Mouse (Mus musculus) lung, postnatal 0 days (tissue): ENCODE measurements around the gene Slc25a25.

Experiments
- CTCF ChIP-seq: IDR thresholded peaks from 2 replicates; pipeline ENCODE4 v1.5.1; 2016; ENCODE audit warnings: antibody characterized with exemption, mild to moderate bottlenecking
- EP300 ChIP-seq: IDR thresholded peaks from 2 replicates; pipeline ENCODE4 v1.6.1; 2016; ENCODE audit warnings: antibody characterized with exemption, mild to moderate bottlenecking, control low read depth

GRCm38 (mm10) chr2:32448480-32448879 lies 2.8 kb downstream of the Slc25a25 start:
- no peak for TF ChIP-seq CTCF
- no peak for TF ChIP-seq EP300
